Mouse (Mus musculus): ENCODE measurements at regions not wholly inside any gene's neighbourhood (a gene's known extent, or its start where the extent isn't known, plus 50 kb on each side); places are given as distances from the start of the nearest gene placed in this dataset.
A peak's percentile ranks its signal among the peaks of the same experiment; 100 is the strongest.

GRCm38 (mm10) chr12:27604061-27604679 lies 261.8 kb upstream of the Sox11 start:
- Histone ChIP-seq H3K36me3 (ENCODE audit: control insufficient read depth, insufficient read depth) (no peaks in the 10 kb centered on the region), H3K79me2 (ENCODE audit: control insufficient read depth, insufficient read depth) (no peaks in the 10 kb centered on the region), H3ac (ENCODE audit: control insufficient read depth, insufficient read length, low read depth) (no peak overlapping the region), H3K79me3 (ENCODE audit: low read depth) (no peaks in the 10 kb centered on the region), H3K27me3 (ENCODE audit: control insufficient read depth, insufficient read depth, insufficient read length) (no peaks in the 10 kb centered on the region), H3K4me3 (ENCODE audit: insufficient read depth, poor library complexity, severe bottlenecking) (no peak overlapping the region)
- TF ChIP-seq MYOD1 (IDR thresholded peaks at IDR 0.05; ENCODE audit: control insufficient read depth, insufficient read length, low read depth): no peak
- no peak for TF ChIP-seq CTCF (IDR thresholded peaks at IDR 0.05; ENCODE audit: control insufficient read depth, insufficient read depth, insufficient read length)
- TF ChIP-seq MAX (IDR thresholded peaks at IDR 0.05): peak; percentile 70
- TF ChIP-seq USF1 (IDR thresholded peaks at IDR 0.05; ENCODE audit: low read depth): peak; percentile 93
- no peak for TF ChIP-seq CEBPB (IDR thresholded peaks at IDR 0.05; ENCODE audit: low read depth)
- no peak for TF ChIP-seq FOSL1 (IDR thresholded peaks at IDR 0.05; ENCODE audit: insufficient read depth, low read length, poor library complexity, severe bottlenecking)
- TF ChIP-seq MYOG (IDR thresholded peaks at IDR 0.05; ENCODE audit: control insufficient read depth, extremely low read depth, insufficient read length): no peak

- no peaks in the 10 kb centered on the region for H3K27me3 ChIP-seq (ENCODE audit: control insufficient read depth, insufficient read depth, insufficient read length)
- no peaks in the 10 kb centered on the region for H3K79me2 ChIP-seq (ENCODE audit: control insufficient read depth, insufficient read depth)
- H3ac ChIP-seq (ENCODE audit: control insufficient read depth, insufficient read length, low read depth): no peak overlapping the region
- H3K4me3 ChIP-seq (ENCODE audit: insufficient read depth, poor library complexity, severe bottlenecking): no peak overlapping the region
- TF ChIP-seq CTCF (IDR thresholded peaks at IDR 0.05; ENCODE audit: control insufficient read depth, insufficient read depth, insufficient read length): peak; percentile 36
- no peak for TF ChIP-seq MYOD1 (IDR thresholded peaks at IDR 0.05; ENCODE audit: control insufficient read depth, insufficient read length, low read depth)
- H3K36me3 ChIP-seq (ENCODE audit: control insufficient read depth, insufficient read depth): no peaks in the 10 kb centered on the region
- no peaks in the 10 kb centered on the region for H3K79me3 ChIP-seq (ENCODE audit: low read depth)
Observed at GRCm38 (mm10) chr12:27599149-27599548, 256.8 kb upstream of the Sox11 start.

DNA sequence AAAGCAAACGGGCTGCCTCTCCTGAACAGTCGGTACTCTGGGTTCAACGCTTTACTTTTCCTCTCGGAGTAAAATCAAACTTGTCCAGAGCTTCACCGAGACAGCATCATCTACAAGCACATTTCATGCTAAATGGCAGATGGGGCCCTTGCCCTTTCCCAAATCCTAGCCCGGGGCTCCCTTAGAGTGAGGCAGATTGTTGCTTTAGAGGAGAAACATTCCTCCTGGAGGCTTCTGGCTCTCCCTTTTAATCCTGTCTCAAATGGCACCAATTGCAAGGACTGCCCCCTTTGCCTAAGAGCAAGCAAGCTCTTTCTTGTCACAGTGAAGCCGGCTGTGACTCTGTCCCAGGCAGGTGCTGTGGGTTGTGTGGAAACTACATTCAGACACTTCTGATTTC lies 255.5 kb upstream of the Sox11 start:
- no peaks in the 10 kb centered on the region for H3K36me3 ChIP-seq (ENCODE audit: control insufficient read depth, insufficient read depth)
- H3K4me3 ChIP-seq (ENCODE audit: insufficient read depth, poor library complexity, severe bottlenecking): no peak overlapping the region
- H3K79me2 ChIP-seq (ENCODE audit: control insufficient read depth, insufficient read depth): no peaks in the 10 kb centered on the region
- H3K27me3 ChIP-seq (ENCODE audit: control insufficient read depth, insufficient read depth, insufficient read length): no peaks in the 10 kb centered on the region
- H3ac ChIP-seq (ENCODE audit: control insufficient read depth, insufficient read length, low read depth): no peak overlapping the region
- TF ChIP-seq USF1 (IDR thresholded peaks at IDR 0.05; ENCODE audit: low read depth) (no peak), MAX (IDR thresholded peaks at IDR 0.05) (no peak), MYOG (IDR thresholded peaks at IDR 0.05; ENCODE audit: control insufficient read depth, extremely low read depth, insufficient read length) (no peak), MYOD1 (IDR thresholded peaks at IDR 0.05; ENCODE audit: control insufficient read depth, insufficient read length, low read depth) (no peak), CTCF (IDR thresholded peaks at IDR 0.05; ENCODE audit: control insufficient read depth, insufficient read depth, insufficient read length) (no peak), FOSL1 (IDR thresholded peaks at IDR 0.05; ENCODE audit: insufficient read depth, low read length, poor library complexity, severe bottlenecking) (no peak), CEBPB (IDR thresholded peaks at IDR 0.05; ENCODE audit: low read depth) (no peak)
- no peaks in the 10 kb centered on the region for H3K79me3 ChIP-seq (ENCODE audit: low read depth)

- Histone ChIP-seq H3K4me3 (ENCODE audit: insufficient read depth, poor library complexity, severe bottlenecking) (no peak overlapping the region), H3ac (ENCODE audit: control insufficient read depth, insufficient read length, low read depth) (no peak overlapping the region), H3K36me3 (ENCODE audit: control insufficient read depth, insufficient read depth) (no peaks in the 10 kb centered on the region), H3K79me3 (ENCODE audit: low read depth) (no peaks in the 10 kb centered on the region), H3K27me3 (ENCODE audit: control insufficient read depth, insufficient read depth, insufficient read length) (no peaks in the 10 kb centered on the region), H3K79me2 (ENCODE audit: control insufficient read depth, insufficient read depth) (no peaks in the 10 kb centered on the region)
- TF ChIP-seq MYOD1 (IDR thresholded peaks at IDR 0.05; ENCODE audit: control insufficient read depth, insufficient read length, low read depth) (no peak), MYOG (IDR thresholded peaks at IDR 0.05; ENCODE audit: control insufficient read depth, extremely low read depth, insufficient read length) (no peak), CTCF (IDR thresholded peaks at IDR 0.05; ENCODE audit: control insufficient read depth, insufficient read depth, insufficient read length) (no peak), MAX (IDR thresholded peaks at IDR 0.05) (no peak), USF1 (IDR thresholded peaks at IDR 0.05; ENCODE audit: low read depth) (no peak), FOSL1 (IDR thresholded peaks at IDR 0.05; ENCODE audit: insufficient read depth, low read length, poor library complexity, severe bottlenecking) (no peak), CEBPB (IDR thresholded peaks at IDR 0.05; ENCODE audit: low read depth) (no peak)
Observed at GRCm38 (mm10) chr12:27597322-27597721, 254.9 kb upstream of the Sox11 start.

- TF ChIP-seq CEBPB (IDR thresholded peaks at IDR 0.05; ENCODE audit: low read depth) (no peak), MYOG (IDR thresholded peaks at IDR 0.05; ENCODE audit: control insufficient read depth, extremely low read depth, insufficient read length) (no peak), MYOD1 (IDR thresholded peaks at IDR 0.05; ENCODE audit: control insufficient read depth, insufficient read length, low read depth) (no peak), MAX (IDR thresholded peaks at IDR 0.05) (no peak), FOSL1 (IDR thresholded peaks at IDR 0.05; ENCODE audit: insufficient read depth, low read length, poor library complexity, severe bottlenecking) (no peak), CTCF (IDR thresholded peaks at IDR 0.05; ENCODE audit: control insufficient read depth, insufficient read depth, insufficient read length) (no peak), USF1 (IDR thresholded peaks at IDR 0.05; ENCODE audit: low read depth) (no peak)
- H3K79me2 ChIP-seq (ENCODE audit: control insufficient read depth, insufficient read depth): no peaks in the 10 kb centered on the region
- no peaks in the 10 kb centered on the region for H3K79me3 ChIP-seq (ENCODE audit: low read depth)
- H3K27me3 ChIP-seq (ENCODE audit: control insufficient read depth, insufficient read depth, insufficient read length): no peaks in the 10 kb centered on the region
- H3ac ChIP-seq (ENCODE audit: control insufficient read depth, insufficient read length, low read depth): no peak overlapping the region
- no peak overlapping the region for H3K4me3 ChIP-seq (ENCODE audit: insufficient read depth, poor library complexity, severe bottlenecking)
- no peaks in the 10 kb centered on the region for H3K36me3 ChIP-seq (ENCODE audit: control insufficient read depth, insufficient read depth)
Observed at GRCm38 (mm10) chr12:27595576-27595975, 253.2 kb upstream of the Sox11 start.

DNA sequence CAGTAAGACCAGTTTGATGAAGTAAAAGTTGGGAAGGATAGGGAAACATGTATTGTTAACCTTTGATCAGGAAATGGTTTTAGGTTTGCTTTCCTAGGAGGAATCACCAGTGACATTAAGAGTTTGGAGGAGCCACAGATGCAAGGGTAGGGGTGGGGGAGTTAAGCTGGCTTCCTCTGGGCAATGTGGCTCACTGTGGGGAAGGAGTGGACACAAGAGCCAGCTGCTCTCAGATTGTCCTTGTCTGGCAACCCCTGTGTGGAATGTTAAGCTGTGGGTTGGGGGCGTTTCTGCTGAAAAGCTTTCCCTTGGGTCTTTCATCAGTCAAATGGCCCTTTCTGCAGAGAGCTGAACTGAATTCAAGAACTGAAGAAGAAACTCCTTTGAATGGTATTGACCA lies 251.1 kb upstream of the Sox11 start:
- Histone ChIP-seq H3K27me3 (ENCODE audit: control insufficient read depth, insufficient read depth, insufficient read length) (no peaks in the 10 kb centered on the region), H3K79me2 (ENCODE audit: control insufficient read depth, insufficient read depth) (no peaks in the 10 kb centered on the region), H3K79me3 (ENCODE audit: low read depth) (no peaks in the 10 kb centered on the region), H3K36me3 (ENCODE audit: control insufficient read depth, insufficient read depth) (no peaks in the 10 kb centered on the region), H3ac (ENCODE audit: control insufficient read depth, insufficient read length, low read depth) (no peak overlapping the region), H3K4me3 (ENCODE audit: insufficient read depth, poor library complexity, severe bottlenecking) (no peak overlapping the region)
- TF ChIP-seq MAX (IDR thresholded peaks at IDR 0.05) (no peak), CTCF (IDR thresholded peaks at IDR 0.05; ENCODE audit: control insufficient read depth, insufficient read depth, insufficient read length) (no peak), USF1 (IDR thresholded peaks at IDR 0.05; ENCODE audit: low read depth) (no peak), MYOG (IDR thresholded peaks at IDR 0.05; ENCODE audit: control insufficient read depth, extremely low read depth, insufficient read length) (no peak), CEBPB (IDR thresholded peaks at IDR 0.05; ENCODE audit: low read depth) (no peak)
